Mouse (Mus musculus) urinary bladder, postnatal 10 days (tissue): ENCODE measurements around the gene Tor1b.
"Not testable (repeated sequence)": the region's sequence is repeated elsewhere in the genome, so short reads cannot be mapped to it uniquely, and the experiment has no call there.

Experiments
- DNase-seq: peaks from one replicate; pipeline ENCODE4 v3.0.0; 2022; ENCODE audit warnings: low spot score

The Tor1b gene

DNA sequence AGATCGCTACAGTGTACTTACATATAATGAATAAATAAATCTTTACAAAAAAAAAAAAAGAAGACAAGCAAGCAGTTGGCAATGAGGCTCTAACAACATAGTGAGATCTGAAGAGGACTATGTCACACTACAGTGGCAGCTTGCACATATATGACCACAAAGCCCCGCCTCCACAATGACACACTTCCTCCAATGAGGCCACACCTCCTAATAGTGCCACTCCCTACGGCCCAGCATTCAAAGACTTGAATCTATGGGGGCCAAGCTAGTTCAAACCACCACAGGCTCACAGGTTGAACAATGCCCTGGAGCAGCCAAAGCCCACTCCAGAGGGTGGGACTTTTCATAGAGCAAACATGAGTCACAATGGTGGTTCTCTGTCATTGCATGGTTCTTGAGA lies 20.8 kb upstream of the Tor1b start:
- DNase-seq: no peak

DNA sequence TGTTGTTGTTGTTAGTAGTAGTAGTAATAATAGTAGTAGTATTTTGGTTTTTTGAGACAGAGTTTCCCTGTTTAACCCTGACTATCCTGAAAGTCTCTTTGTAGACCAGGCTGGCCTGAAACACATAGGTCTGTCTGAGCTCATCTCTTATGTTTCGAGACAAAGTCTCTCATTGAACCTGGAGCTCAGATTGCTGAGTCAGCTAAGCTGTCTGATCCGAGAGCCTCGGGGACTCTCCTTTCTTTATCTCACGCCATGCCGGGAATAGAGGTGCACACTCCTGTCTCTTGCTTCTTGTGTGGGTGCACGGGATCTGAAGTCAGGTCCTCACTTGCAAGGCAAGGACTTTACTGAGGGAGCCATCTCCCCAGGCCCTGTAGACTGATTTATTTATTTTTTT lies 19.7 kb upstream of the Tor1b start:
- no peak for DNase-seq

DNA sequence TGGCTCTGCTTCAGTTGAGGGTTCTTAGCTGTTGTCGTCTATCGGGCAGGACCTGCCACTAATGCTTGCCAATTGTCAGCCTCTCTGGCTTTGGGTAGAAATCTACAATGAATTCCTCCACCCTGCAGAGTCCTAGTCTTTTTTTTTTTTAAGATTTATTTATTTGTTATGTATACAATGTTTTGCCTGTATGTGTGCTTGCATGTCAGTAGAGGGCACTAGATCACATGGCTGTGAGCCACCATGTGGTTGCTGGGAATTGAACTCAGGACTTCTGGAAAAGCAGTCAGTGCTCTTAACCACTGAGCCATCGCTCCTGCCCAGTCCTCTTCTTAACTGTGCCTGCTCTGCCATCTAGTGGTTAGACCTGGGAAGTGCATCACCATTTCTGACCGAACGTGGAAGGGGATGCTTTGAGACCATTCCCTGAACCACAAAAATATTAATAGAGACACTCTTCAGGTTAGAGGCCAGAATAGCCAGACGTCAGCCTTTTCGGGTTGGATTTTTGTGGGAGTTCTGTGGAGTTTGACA lies 18.8 kb upstream of the Tor1b start:
- DNase-seq: peak; percentile 35

DNA sequence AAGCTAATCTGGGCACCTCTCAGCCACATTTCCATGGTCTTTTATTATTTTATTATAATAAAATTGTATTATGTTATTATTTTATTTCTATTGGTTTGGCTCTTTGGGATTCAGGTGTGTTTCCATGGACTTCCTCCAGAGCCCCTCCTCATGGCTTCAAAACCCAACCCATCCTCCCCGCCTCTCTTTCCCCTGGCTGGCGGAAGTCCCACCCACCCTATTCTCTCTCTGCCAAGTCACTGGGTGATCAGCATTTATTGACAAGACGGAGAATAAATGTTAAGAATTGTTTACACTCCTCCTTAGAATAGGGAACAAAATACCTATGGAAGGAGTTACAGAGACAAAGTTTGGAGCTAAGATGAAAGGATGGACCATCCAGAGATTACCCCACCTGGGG lies 16.0 kb upstream of the Tor1b start:
- no peak for DNase-seq

DNA sequence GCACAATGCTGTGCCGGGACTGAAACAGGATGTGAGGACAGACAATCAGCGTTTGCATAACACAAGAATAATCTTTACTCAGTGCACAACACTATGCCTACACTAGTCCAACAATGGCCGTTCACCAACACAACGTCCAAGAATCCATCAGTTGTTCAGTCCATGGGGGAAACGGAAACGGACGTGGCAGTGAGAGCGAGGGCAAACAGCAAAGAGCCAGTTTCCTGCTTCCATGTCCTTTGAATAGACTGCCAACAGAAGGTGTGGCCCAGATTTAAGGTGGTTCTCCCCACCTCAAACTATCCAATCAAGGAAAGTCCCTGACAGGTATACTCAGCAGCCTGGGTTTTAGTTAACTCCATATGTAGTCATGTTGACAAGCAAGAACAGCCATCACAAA lies 15.0 kb upstream of the Tor1b start:
- DNase-seq: no peak

DNA sequence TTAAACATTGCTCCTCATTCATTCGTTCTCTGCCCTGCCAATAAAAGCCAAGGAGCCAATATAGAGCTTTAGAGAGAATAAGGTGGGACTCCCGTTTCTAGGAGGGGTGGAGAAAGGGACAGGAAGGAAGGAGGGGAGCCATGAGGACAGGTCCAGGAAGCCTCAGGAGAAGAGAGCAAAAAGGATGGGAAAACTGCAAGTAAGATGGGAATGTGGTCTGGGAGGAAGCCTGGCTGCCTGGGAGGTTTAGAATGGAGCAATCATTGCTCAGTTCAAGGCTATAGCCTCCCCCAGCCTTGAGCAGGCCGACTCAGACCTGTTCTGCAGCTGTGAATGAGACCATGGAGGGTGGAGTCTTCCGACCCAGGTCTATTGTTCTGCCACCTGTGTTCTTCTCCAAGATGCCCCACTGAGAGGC lies 14.2 kb upstream of the Tor1b start:
- no peak for DNase-seq

DNA sequence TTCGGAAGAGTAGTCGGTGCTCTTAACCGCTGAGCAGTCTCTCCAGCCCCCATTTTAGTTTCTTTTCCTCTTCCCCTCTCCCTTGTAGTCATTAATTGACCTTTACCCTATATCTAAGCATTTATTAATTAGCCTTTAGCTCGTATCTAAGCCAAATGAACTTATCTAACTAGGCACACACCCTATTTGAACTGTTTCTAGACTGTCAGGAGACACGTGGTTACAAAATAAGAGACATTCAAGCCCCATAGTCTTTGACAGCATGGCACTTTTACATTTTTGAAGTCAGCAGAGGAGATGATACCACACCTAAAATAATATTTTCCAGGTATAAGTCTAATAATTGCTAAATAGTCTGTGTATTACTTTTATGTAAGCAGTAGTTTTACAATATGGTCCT lies 11.2 kb upstream of the Tor1b start:
- no peak for DNase-seq

DNA sequence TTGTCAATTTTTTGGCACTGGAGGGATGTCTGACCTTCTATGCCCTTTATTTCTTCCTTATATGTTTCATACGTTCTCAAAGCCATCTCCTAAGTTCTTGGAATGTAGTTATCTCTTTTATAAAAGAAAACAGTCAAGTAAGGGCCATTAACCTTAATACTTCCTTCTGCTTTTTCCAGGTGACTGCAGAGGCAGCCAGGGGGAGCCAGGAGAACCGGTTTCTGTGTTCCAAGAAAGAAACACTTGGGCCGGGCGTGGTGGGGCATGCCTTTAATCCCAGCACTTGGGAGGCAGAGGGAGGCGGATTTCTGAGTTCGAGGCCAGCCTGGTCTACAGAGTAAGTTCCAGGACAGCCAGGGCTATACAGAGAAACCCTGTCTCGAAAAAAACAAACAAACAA lies 10.6 kb upstream of the Tor1b start:
- not testable (repeated sequence) for DNase-seq

DNA sequence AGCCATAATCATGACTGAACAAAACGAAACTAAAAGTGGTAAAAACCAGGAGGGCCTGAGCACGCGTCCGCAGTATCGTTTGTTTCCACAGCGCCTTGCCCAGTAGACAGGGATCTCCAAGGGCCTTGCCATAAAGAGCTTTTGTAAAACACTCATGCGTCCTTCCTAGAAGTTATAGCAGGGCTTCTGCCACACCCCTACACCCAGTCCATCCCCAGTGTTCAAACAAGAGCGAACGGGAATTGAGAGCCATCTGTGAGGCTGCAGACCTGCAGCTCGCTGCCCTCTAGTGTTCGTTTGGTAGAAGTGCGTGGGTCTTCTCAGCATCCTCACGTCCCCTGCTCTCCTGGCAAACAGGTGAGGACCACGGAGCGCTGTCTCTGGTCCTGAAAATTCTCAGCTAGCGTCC lies 10.2 kb upstream of the Tor1b start:
- no peak for DNase-seq

DNA sequence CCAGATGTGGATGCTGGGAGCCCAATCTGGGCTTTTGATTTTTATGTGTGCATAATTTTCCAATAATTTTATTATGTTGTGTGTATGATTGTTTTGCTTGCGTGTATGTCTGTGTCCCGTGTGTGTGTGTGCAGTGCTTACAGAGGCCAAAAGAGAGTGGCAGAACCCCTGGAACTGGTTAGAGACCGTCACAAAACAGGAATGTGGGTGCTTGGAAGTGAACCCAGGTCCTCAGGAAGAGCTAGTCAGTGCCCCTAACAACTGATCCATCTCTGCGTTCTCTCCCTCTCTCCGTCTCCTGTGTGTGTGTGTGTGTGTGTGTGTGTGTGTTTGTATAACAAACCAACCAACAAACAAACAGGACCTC lies 319 bp upstream of the Tor1b start:
- no peak for DNase-seq

DNA sequence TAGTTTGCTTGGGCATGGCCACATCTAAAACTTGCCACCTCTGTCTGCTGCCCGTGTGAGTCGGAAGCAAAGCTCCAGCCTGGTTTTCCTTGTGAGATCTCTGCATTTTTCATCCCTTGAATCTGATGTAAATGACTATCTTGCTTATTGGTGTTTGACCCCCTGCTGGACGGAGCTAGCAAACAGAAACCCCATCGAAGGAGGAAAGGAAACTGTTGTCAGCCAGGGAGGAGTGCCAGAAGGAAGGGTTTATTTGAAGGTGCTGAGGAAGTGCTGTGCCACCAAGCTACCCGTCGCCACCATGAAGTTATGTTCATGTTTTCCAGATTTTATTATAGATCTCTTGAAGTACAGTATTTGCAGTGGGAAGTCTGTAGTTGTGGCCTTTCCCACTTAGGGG lies 2.0 kb downstream of the Tor1b start:
- DNase-seq: no peak

DNA sequence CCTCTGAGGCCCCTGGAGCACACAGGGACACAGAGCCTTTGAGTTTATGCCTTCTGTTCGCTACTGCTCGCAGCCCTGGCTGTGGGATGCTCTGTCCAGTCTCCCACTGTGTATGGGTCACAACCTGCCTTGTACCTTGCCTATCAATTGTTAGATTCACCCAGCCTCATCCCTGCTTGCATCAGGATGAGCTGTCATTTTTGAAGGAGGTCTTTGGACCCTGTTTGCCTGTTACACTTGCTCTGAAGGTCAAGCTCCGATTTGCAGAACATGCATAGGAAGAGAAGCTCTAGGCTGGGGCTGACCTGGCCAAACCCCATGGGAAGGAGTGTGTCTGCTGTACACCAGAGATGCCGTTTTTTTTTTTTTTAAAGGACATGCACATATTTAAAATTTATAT lies 4.8 kb downstream of the Tor1b start:
- no peak for DNase-seq

DNA sequence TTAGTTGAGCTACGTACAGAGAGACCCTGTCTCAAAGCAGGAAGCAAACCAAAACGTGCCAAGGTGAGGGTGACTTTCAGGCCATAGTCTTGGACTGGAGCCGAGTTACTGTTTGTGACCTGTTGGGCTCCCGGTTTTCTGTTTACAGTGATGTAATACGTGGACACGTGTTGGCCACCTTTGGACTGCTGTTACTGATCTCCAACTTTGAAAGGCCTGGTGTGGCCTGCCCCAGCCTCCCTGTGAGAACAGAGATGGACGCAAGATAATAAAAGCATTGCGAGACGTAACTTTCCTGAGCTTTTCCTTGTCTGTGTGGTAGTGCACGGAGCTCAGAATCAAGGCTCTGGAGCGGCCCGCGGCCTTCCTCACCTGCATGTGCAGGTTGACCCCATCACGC lies 6.0 kb downstream of the Tor1b start:
- DNase-seq: no peak

DNA sequence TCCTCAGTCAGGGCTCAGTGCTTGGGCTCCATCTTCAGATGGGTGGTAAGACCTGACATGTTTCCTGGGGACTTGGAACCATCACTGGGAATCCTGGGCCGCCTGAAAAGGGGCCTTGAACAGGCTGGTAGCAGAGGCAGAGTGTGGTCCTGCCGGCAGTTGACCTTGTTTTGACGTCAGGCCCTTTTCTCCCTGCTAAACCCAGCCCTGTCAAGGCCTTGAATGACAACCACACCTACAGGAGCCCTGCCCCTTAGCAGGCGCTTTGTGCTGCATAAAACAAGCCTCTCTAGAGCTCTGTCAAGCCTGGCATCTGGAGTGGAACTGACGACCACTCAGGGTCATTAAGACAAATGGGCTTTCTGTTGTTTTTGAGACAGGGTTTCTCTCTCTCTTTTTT lies 7.1 kb downstream of the Tor1b start:
- DNase-seq: no peak

DNA sequence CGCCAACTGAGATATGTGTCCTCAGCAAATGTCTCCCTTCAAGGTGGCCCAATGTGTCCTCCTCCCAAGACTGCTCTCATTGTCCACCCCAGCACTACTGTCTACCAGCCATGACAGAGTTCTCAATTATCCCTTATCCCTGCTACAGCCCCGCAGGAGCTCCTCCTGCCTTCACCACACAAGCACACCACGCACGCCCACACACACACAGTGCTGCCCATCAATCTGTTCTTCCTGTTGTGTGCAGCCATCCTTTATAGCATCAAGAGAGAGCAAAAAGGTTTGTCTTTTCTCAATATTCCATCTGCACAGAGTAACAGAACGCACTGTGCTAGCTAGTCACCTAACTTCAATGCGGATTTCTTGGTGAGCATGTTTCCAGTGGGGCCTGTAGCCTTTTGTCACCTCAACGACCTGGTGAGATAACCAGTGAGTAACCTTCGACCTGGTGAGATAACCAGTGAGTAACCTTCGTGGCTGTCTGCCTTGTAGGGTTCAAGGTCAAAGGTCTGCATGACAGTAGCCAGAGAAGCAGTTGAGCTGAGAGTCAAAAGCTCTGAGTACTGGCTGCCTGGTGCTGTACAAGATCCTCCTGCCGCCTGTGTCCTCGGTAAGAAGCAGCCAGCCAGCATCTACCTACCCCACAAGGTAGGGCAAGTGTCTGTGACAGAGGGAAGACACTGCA lies 10.0 kb downstream of the Tor1b start:
- DNase-seq: no peak

DNA sequence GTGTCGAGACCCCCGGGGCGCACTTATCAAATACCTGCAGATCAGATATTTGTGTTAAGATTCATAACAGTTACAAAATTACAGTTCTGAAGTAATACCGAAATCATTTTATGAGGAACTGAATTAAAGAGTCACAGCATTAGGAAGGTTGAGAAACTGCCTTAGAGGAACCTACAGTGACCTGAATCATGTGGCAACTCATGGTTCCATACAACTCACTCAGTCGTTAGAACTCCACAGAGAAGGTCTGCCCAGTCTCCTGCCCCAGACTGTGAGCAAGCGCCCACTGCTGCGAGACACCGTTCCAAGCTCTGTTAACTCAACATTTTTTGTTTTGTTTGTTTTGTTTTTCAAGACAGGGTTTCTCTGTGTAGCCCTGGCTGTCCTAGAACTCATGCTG lies 12.9 kb downstream of the Tor1b start:
- no peak for DNase-seq

DNA sequence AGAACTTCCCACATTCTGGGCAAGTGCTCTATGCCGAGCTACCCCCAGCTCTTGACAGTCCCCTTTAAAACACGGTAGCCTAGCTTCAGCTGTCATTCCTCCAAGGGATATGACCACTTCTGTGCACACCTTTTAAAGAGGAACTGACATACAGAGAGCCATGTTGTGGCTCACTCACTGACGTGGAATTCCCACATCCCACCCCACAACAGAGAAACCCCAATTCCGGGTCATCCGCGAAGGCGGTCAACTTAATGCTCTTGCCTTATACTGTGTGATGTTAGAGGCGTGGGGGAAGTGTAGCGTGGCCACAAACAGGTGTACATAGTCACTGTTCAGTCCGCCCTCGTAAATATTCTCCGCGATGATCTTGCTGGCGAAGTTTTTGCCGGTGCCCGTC lies 14.1 kb downstream of the Tor1b start:
- DNase-seq: no peak

DNA sequence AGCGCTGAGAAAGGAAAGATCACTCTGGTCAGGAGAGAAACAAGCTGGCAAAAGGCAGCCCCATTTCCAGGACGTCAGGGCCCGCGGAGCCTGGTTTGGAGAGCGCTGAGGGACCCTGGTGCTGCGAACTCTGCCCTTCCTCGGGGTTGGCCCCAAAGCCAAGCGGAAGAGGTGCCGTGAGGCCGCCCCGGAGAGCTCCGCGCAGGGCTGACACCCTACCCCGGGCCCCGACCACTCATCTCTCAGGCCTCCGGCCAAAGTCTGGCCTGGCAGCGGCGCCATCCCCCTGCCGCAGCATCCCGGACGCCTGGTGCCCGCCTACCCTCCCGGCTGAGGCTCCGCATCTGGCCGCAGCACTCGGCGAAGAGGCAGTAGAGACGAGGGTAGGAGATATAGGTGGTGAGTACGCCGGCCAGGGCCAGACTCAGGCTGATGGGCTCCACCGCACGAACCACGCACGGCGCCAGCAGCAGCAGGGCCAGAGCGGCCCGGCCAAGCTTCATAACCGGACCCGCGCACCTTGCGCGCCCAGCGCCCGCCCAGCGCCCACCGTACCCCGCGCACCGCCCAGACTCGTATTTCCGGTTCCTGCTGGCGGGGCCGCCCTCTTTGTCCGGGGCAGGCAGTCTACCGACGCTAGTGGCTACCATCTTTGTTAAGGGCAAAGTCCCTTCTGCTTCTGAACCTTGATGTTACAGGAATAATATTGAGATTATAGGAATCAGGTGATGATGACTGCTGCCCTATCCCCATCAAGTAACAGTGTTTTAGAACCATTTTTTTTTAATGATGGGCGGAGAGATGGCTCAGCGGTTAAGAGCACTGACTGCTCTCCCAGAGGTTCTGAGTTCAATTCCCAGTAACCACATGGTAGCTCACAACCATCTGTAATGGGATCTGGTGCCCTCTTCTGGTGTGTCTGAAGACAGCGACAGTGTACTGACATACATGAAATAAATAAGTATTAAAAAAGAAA lies 14.9 kb downstream of the Tor1b start, which contains the start of gene Tor1a:
Gene Tor1a, minus strand, starts transcription at position 582 of the 976 bp plus-strand sequence.
- DNase-seq: peak; percentile 61

DNA sequence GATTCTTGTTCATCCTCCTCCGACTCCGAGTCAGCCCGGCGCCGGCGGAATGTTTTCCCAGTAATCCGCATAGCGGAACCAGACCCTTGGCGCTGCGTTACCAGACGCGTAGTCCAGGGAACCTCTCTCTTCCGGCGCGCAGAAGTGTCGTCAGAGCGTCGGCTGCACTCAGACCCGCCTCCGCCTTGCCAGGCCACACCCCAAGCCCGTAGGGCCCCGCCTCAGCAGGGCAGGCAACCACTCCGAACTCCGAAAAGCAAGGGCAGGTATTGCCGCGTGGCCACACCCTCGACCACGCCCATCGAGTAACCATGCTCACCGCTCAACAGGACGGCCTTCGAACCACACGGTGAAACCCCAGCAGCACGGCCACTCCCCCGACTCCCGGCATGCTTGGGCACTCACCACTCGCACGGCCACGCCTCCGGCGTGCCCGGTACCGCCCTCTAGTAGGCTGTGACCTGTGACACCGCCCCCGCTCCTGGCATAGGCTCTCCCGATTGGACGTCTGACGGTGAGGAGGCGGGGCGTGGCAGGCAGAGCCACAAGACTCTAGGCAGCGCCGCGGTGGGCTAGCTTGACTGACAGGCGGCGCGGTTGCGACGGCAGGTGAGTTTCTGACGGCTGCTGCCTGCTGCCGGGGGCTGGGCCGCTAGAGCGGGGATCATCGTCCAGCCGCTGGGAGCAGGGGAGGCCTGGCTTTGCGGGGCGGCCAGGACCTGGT lies 29.2 kb downstream of the Tor1b start, which contains the start of the genes BC005624 and Usp20:
Gene BC005624, minus strand, starts transcription at position 412 of the 724 bp plus-strand sequence.
Gene Usp20, plus strand, starts transcription at position 490 of the 724 bp plus-strand sequence.
- peak; percentile 96 for DNase-seq

DNA sequence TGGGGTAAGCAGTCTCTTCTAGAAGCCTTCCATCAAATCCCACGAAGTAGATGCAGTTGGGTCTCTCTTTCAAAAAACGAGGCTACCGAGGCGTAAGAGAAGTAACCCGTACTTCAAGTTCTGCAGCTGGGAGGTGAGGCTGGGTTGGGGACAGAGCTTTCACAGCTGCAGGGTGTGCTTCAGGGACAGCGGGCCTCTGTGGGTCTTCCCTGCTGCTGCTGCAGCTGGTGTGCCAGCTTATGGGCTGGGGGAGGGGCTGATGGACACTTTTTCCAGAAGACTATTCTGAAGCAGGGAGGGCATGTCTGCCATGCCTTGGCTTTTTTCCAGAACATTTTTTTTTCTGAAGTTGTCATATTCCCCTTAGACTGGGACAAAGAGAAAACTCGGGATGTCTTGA lies 30.3 kb downstream of the Tor1b start:
- no peak for DNase-seq

DNA sequence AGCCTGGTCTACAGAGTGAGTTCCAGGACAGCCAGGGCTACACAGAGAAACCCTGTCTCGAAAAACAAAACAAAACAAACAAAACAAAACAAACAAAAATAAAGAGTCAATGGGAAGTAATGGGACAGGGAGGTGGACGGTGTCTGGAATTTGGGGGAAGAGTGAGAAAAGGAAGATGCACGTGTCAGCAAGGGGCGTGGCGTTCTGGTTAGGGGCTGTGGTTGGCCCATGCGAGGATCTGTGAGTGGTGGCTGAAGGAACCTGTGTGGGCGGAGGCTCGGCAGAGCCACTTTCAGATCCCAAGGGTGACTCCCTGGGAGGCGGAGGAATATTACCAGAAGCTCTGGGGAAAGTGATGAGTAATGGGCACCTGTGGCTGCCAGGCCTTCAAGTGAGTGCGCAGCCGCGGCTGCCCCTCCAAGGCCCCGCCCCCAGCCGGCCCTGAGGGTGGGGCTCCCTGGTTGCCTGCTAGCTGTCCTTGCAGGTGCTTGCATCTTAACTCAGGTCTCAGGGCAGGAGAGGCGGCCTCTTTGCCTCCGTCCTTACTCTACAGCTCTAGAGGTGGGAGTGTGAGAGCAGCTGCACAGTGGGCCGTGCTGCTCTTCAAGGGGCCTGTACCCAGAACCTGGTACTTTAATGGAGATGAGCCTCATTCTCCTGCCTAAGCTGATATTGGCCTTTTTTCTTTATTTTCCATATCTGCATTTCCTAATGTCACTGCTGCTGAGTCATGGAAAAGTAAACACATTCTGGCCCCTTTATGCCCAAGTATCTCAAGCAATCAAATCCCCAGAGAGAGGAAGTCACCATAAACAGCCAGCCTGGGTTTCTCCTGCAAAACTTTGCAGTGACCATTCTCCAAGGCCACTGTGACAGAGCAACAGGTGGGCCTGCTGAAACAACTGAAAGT lies 32.6 kb downstream of the Tor1b start:
- DNase-seq: no peak
